Mouse (Mus musculus): ENCODE data around the gene Celsr1. TPM values are rescaled to one million over a fixed set of nuclear protein-coding genes. Genes with fewer than 3 reads are reported as not detected.

Gene Celsr1
- total and polyA plus RNA-seq, 2 experiments, result 2.4 to 11.5 TPM

- Histone ChIP-seq H3K27me3 (ENCODE audit: control insufficient read depth, insufficient read depth, low read length) (no peaks in the 10 kb centered on the region), H3K79me2 (ENCODE audit: control insufficient read depth, insufficient read depth, low read length) (no peaks in the 10 kb centered on the region), H3K4me3 (ENCODE audit: insufficient read depth, low read depth, low read length) (peak within 1 kb of the TSS; percentile 68), H3K4me1 (ENCODE audit: control insufficient read depth, insufficient read depth, low read length) (peaks cover 18% of the 10 kb centered on the region), H3K36me3 (ENCODE audit: control insufficient read depth, insufficient read depth, low read length) (no peaks in the 10 kb centered on the region), H3K9ac (ENCODE audit: low read depth, low read length) (peak within 1 kb of the TSS; percentile 49), H3K27ac (replicated peaks; ENCODE audit: insufficient read depth, low read depth, low read length) (peak within 1 kb of the TSS; percentile 5; the same call in 1 of the 2 replicates)
- TF ChIP-seq CTCF (IDR thresholded peaks at IDR 0.05; ENCODE audit: low read depth, low read length) (no peak), POLR2A (IDR thresholded peaks at IDR 0.05; ENCODE audit: extremely low read depth, insufficient read depth, low read length) (0 out of 2 replicates have a peak, but pooled peaks have one; percentile 44)
- WGBS, result under 1% methylated on average over 42 of the region's 42 CpGs
- peak; percentile 96 for DNase-seq (ENCODE audit: extremely low read depth, low read depth, low spot score)
These were observed 174.0 kb downstream of the Celsr1 start, which contains the start of gene Gtse1 for GRCm38 (mm10) chr15:85859490-85860031. TSS of gene Gtse1 (plus strand) at chr15:85859745.

DNA sequence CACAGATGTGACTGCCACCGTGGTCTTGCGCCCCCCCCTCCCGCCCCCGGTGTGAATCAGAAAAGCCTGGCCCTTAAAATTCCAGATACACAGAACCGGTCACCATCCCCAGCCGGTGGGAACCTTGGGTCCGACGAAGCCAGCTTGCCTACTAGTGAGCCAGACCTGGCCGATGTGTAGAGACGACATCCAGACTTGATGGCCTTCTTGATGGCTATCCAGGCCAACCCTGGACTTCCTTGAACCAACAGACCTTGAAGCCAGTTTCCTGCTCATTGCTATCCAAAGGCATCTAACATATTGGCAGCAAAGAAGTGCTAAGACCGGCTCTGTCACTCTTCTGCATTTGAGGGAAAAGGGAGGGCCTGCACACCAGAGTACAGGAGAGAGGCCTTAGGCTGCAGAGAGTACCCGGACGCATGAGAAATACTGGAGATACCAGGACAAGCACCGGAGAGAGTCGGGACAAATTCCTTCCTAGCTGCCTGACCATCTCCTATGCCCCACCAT lies 174.5 kb downstream of the Celsr1 start:
- Histone ChIP-seq H3K27me3 (ENCODE audit: control insufficient read depth, insufficient read depth, low read length) (no peaks in the 10 kb centered on the region), H3K4me3 (ENCODE audit: insufficient read depth, low read depth, low read length) (peak overlapping the region; percentile 17), H3K9ac (ENCODE audit: low read depth, low read length) (peak overlapping the region; percentile 34), H3K27ac (replicated peaks; ENCODE audit: insufficient read depth, low read depth, low read length) (peak overlapping the region; percentile 5; the same call in 1 of the 2 replicates), H3K4me1 (ENCODE audit: control insufficient read depth, insufficient read depth, low read length) (peaks cover 18% of the 10 kb centered on the region), H3K36me3 (ENCODE audit: control insufficient read depth, insufficient read depth, low read length) (peaks cover 2% of the 10 kb centered on the region; the same call in 1 of the 2 replicates), H3K79me2 (ENCODE audit: control insufficient read depth, insufficient read depth, low read length) (no peaks in the 10 kb centered on the region)
- DNase-seq (ENCODE audit: extremely low read depth, low read depth, low spot score), result no peak
- TF ChIP-seq CTCF (IDR thresholded peaks at IDR 0.05; ENCODE audit: low read depth, low read length) (no peak), POLR2A (IDR thresholded peaks at IDR 0.05; ENCODE audit: extremely low read depth, insufficient read depth, low read length) (no peak)
- 8% methylated on average over 15 of the region's 15 CpGs for WGBS

GRCm38 (mm10) chr15:85851656-85852392 lies 181.8 kb downstream of the Celsr1 start:
- H3K4me3 ChIP-seq (ENCODE audit: insufficient read depth, low read depth, low read length), result no peak overlapping the region
- H3K27me3 ChIP-seq (ENCODE audit: control insufficient read depth, insufficient read depth, low read length), result no peaks in the 10 kb centered on the region
- peak; percentile 63 for DNase-seq (ENCODE audit: extremely low read depth, low read depth, low spot score)
- H3K36me3 ChIP-seq (ENCODE audit: control insufficient read depth, insufficient read depth, low read length), result peaks cover 11% of the 10 kb centered on the region; the same call in 1 of the 2 replicates
- H3K27ac ChIP-seq (replicated peaks; ENCODE audit: insufficient read depth, low read depth, low read length), result no peak overlapping the region
- 57% methylated on average over 12 of the region's 12 CpGs for WGBS
- TF ChIP-seq CTCF (IDR thresholded peaks at IDR 0.05; ENCODE audit: low read depth, low read length), result 0 out of 2 replicates have a peak, but pooled peaks have one; percentile 4
- no peak for TF ChIP-seq POLR2A (IDR thresholded peaks at IDR 0.05; ENCODE audit: extremely low read depth, insufficient read depth, low read length)
- no peaks in the 10 kb centered on the region for H3K79me2 ChIP-seq (ENCODE audit: control insufficient read depth, insufficient read depth, low read length)
- H3K4me1 ChIP-seq (ENCODE audit: control insufficient read depth, insufficient read depth, low read length), result peaks cover 9% of the 10 kb centered on the region
- H3K9ac ChIP-seq (ENCODE audit: low read depth, low read length), result no peak overlapping the region

Other genes with a start within 250 kb of the Celsr1 start
- 10.1 and 11.6 TPM in 2 replicates for gene Cdpf1, start 222.1 kb downstream of the Celsr1 start, total RNA-seq (2014; rRNA removed)
- 18.3 and 19.6 TPM in 2 replicates for gene Cdpf1, start 222.1 kb downstream of the Celsr1 start, polyA plus RNA-seq (2012; rRNA removed)
- under 0.01 and 0.09 TPM in 2 replicates for gene Pkdrej, start 212.0 kb downstream of the Celsr1 start, total RNA-seq (2014; rRNA removed)
- 0.01 TPM in 2 replicates for gene Pkdrej, start 212.0 kb downstream of the Celsr1 start, polyA plus RNA-seq (2012; rRNA removed)
- 52.4 and 59.5 TPM in 2 replicates for gene Ttc38, start 201.5 kb downstream of the Celsr1 start, total RNA-seq (2014; rRNA removed)
- gene Ttc38, start 201.5 kb downstream of the Celsr1 start, polyA plus RNA-seq (2012; rRNA removed), result 19.1 and 37.2 TPM in 2 replicates
- gene Gtse1, start 174.0 kb downstream of the Celsr1 start, total RNA-seq (2014; rRNA removed), result 0.28 and 0.67 TPM in 2 replicates
- gene Gtse1, start 174.0 kb downstream of the Celsr1 start, polyA plus RNA-seq (2012; rRNA removed), result 0.33 and 0.55 TPM in 2 replicates
- 9.4 and 10.1 TPM in 2 replicates for gene Trmu, start 154.5 kb downstream of the Celsr1 start, total RNA-seq (2014; rRNA removed)
- 13.9 and 17.0 TPM in 2 replicates for gene Trmu, start 154.5 kb downstream of the Celsr1 start, polyA plus RNA-seq (2012; rRNA removed)
- gene Gramd4, start 23.9 kb upstream of the Celsr1 start, total RNA-seq (2014; rRNA removed), result 2.4 and 3.8 TPM in 2 replicates
- gene Gramd4, start 23.9 kb upstream of the Celsr1 start, polyA plus RNA-seq (2012; rRNA removed), result 5.6 and 6.0 TPM in 2 replicates
- gene Cerk, start 152.4 kb upstream of the Celsr1 start, total RNA-seq (2014; rRNA removed), result 3.0 and 3.7 TPM in 2 replicates
- gene Cerk, start 152.4 kb upstream of the Celsr1 start, polyA plus RNA-seq (2012; rRNA removed), result 2.6 and 2.7 TPM in 2 replicates
- gene Tbc1d22a, start 180.7 kb upstream of the Celsr1 start, total RNA-seq (2014; rRNA removed), result 9.6 and 13.2 TPM in 2 replicates
- 14.1 and 14.3 TPM in 2 replicates for gene Tbc1d22a, start 180.7 kb upstream of the Celsr1 start, polyA plus RNA-seq (2012; rRNA removed)